Mouse (Mus musculus) fibroblast of lung, adult 2 months (primary cell): ENCODE measurements around the gene Rhbdf2.

ENCODE experiments used
- DNase-seq: peaks from one replicate; pipeline ENCODE4 v3.0.0-alpha.2; 2011; ENCODE audit warnings: low read depth

The Rhbdf2 gene

GRCm38 (mm10) chr11:116550748-116551147 is 76.1 kb downstream of the Rhbdf2 start:
- DNase-seq: no peak

DNA sequence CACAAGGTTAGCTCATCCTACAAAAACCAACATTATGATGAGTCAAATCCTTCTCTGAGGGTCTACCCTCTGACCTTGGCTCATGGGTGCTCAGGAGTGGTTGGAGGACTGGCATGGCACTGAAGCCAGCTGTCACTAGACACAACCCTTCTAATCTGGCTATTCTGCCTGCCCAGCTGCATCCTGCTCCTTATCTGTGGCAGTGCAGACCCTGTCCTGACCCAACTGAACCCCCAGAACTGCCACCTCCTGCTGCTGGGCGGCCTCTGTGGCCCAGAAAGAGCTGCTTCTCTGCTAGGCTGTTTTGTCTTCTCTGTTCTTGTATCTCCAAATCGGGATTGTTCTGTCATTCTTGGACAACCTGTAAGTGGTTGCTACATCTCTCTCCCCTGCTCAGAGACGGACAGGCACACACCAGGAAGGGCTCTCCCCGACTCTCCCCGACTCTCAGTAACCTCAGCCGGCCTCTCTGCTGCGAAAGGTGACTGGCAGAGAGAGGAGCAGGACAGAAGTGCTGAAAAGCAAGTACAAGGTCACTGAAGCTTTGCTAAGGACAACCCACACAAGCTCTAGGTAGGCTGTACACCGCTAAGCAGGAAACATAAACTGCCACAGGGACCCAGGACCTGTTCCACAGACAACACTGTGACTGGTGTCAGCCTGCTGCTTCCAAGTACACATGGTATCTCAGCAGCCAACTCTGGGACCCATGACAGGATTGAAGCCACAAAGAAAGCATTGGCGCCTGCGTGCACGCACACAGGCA is 77.4 kb downstream of the Rhbdf2 start:
- DNase-seq: no peak

- DNase-seq: no peak
Measured at GRCm38 (mm10) chr11:116548780-116549179, 78.0 kb downstream of the Rhbdf2 start.
